Mouse (Mus musculus) heart, postnatal 14 days (tissue): Measurements from ENCODE around the gene Srprb. TPM values are rescaled to one million over a fixed set of nuclear protein-coding genes. Genes with fewer than 3 reads are reported as not detected.
A peak's percentile ranks its signal among the peaks of the same experiment; 100 is the strongest.

Source experiments
- DNase-seq, 2 experiments: peaks; one replicate each; pipeline ENCODE4 v3.0.0; 2021 to 2022
- intact Hi-C: fragments of 180-260 bp; cut with DNase I; formaldehyde crosslinking; loops from one replicate; pipeline ENCODE4 v1.15.1; 2025
- total RNA-seq, 2 experiments: library from RNA; stranded (reverse); gene quantifications; 2 replicates each; pipeline ENCODE4 v1.2.3; 2021

Srprb gene
- total RNA-seq, 2 experiments from 2014 or later, result 16.7 to 18.6 TPM

GRCm38 (mm10) chr9:103153286-103153685 lies 48.7 kb downstream of the Srprb start:
- DNase-seq, result no peak
- intact Hi-C loops, result no loop called here

GRCm38 (mm10) chr9:103149074-103149799 lies 52.7 kb downstream of the Srprb start:
- intact Hi-C loops, result no loop called here
- DNase-seq, result no peak

GRCm38 (mm10) chr9:103147103-103147502 lies 54.8 kb downstream of the Srprb start:
- intact Hi-C loops, result no loop called here

GRCm38 (mm10) chr9:103146703-103147102 lies 55.2 kb downstream of the Srprb start:
- no peak for DNase-seq
- intact Hi-C loops, result no loop called here

More at GRCm38 (mm10) chr9:103147103-103147502, 54.8 kb downstream of the Srprb start:
- no peak for DNase-seq

- intact Hi-C loops, result no loop called here
- no peak for DNase-seq
Measured at GRCm38 (mm10) chr9:103146257-103146656, 55.7 kb downstream of the Srprb start.

- no peak for DNase-seq
- intact Hi-C loops, result no loop called here
Measured at GRCm38 (mm10) chr9:103145351-103145750, 56.6 kb downstream of the Srprb start.

- intact Hi-C loops, result no loop called here
- DNase-seq, result no peak
Measured at GRCm38 (mm10) chr9:103143881-103144280, 58.1 kb downstream of the Srprb start.

- DNase-seq, result no peak
- intact Hi-C loops, result no loop called here
Measured at GRCm38 (mm10) chr9:103141266-103141665, 60.7 kb downstream of the Srprb start.

- intact Hi-C loops, result no loop called here
- DNase-seq, result no peak
Measured at GRCm38 (mm10) chr9:103140384-103140783, 61.6 kb downstream of the Srprb start.

- peak in 1 of 2 experiments; percentile 11 for DNase-seq
Measured at GRCm38 (mm10) chr9:103139481-103139880, 62.5 kb downstream of the Srprb start.

More at GRCm38 (mm10) chr9:103139481-103139880, 62.5 kb downstream of the Srprb start:
- intact Hi-C loops, result no loop called here

Other genes starting within 250 kb of the Srprb start
- gene Slco2a1, start 213.4 kb downstream of the Srprb start, total RNA-seq, result 1 to 10 TPM; 7.0 to 8.6 TPM
- 1 to 10 TPM; 1.5 to 1.8 TPM for gene Rab6b, start 90.3 kb downstream of the Srprb start, total RNA-seq
- 1 to 10 TPM; 6.6 to 7.1 TPM for gene Gm20425, start 28.2 kb upstream of the Srprb start, total RNA-seq
- 10 to 100 TPM; 44.6 to 49.3 TPM for gene Trf, start 28.3 kb upstream of the Srprb start, total RNA-seq
- under 1 TPM; 0.34 to 0.45 TPM for gene 1300017J02Rik, start 102.9 kb upstream of the Srprb start, total RNA-seq
- 10 to 100 TPM; 12.8 to 17.6 TPM for gene Topbp1, start 103.1 kb upstream of the Srprb start, total RNA-seq
- gene Cdv3, start 163.7 kb upstream of the Srprb start, total RNA-seq, result 10 to 100 TPM; 85.5 to 99.8 TPM